Mouse (Mus musculus): ENCODE results near the gene Zfp987.
"Not testable (repeated sequence)": the region's sequence is repeated elsewhere in the genome, so short reads cannot be mapped to it uniquely, and the experiment has no call there.

GRCm38 (mm10) chr4:146067594-146067993 is 29.5 kb upstream of the Zfp987 start:
- not testable (repeated sequence) for TF ChIP-seq CTCF (IDR thresholded peaks at IDR 0.05; ENCODE audit: borderline replicate concordance, insufficient read depth, low read depth, low read length); POLR2A (IDR thresholded peaks at IDR 0.05; ENCODE audit: borderline replicate concordance, insufficient read depth, low read length)

Measured in cerebellum, adult 2 months (tissue).